Mouse (Mus musculus) frontal cortex, postnatal 36 days (tissue): ENCODE measurements around the gene Maml1.
A peak's percentile ranks its signal among the peaks of the same experiment; 100 is the strongest.

Experiments used
- DNase-seq, 2 experiments: peaks; one replicate each; pipeline ENCODE4 v3.0.0; 2022; ENCODE audit warnings: low spot score in 2 of 2

The Maml1 gene

GRCm38 (mm10) chr11:50219833-50220232 lies 72.3 kb downstream of the Maml1 start:
- no peak for DNase-seq

GRCm38 (mm10) chr11:50217811-50218210 lies 74.3 kb downstream of the Maml1 start:
- DNase-seq = no peak

GRCm38 (mm10) chr11:50216724-50217366 lies 75.3 kb downstream of the Maml1 start:
- no peak for DNase-seq

GRCm38 (mm10) chr11:50215633-50216032 lies 76.5 kb downstream of the Maml1 start:
- DNase-seq = no peak

GRCm38 (mm10) chr11:50214631-50215030 lies 77.5 kb downstream of the Maml1 start:
- DNase-seq = no peak

- peak in 1 of 2 experiments; percentile 49 for DNase-seq
Measured at GRCm38 (mm10) chr11:50212848-50213758, 79.0 kb downstream of the Maml1 start.

- no peak for DNase-seq
Measured at GRCm38 (mm10) chr11:50212060-50212739, 79.9 kb downstream of the Maml1 start.

GRCm38 (mm10) chr11:50211322-50212059 lies 80.6 kb downstream of the Maml1 start:
- DNase-seq = no peak

- DNase-seq = peak; percentile 84 to 88
Measured at GRCm38 (mm10) chr11:50210505-50211151, 81.5 kb downstream of the Maml1 start, which contains the start of the genes Sqstm1 and Mgat4b. Gene Sqstm1 (minus strand): TSS chr11:50210827. Gene Mgat4b (plus strand): TSS chr11:50210890.

- DNase-seq = peak; percentile 74 to 78
Measured at GRCm38 (mm10) chr11:50210101-50210504, 82.0 kb downstream of the Maml1 start.

GRCm38 (mm10) chr11:50208039-50208438 lies 84.1 kb downstream of the Maml1 start:
- no peak for DNase-seq

- no peak for DNase-seq
Measured at GRCm38 (mm10) chr11:50207344-50207743, 84.8 kb downstream of the Maml1 start.

- DNase-seq = no peak
Measured at GRCm38 (mm10) chr11:50206037-50206436, 86.1 kb downstream of the Maml1 start.
